Comparison of ENCODE assay signal across 9 mouse cellular contexts in the genomic region with DNA sequence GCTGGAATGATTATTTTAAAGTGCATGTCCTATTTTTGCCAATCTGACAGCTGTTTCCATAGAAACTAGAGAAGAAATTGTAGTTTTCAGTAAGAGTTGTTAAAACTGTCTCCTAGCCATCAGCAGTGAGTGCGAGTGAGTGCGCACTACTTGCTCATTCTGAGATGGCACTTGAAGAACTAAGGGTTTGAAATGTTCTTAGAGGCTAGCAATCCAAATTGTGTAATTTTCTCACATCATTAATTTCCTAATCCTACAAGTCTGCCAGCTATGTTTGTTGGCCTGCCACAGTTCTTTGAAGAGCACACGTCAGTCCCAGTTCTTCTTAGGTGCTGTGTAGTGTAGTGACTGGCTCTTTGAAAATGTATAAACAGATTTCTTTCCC. TPM values are rescaled to one million over a fixed set of nuclear protein-coding genes. Genes with fewer than 3 reads are reported as not detected.
DNase-seq lines count a peak whose midpoint lies in the region; ATAC-seq and TF ChIP-seq lines count a peak whose summit lies in the region.
"Had no signal": no experiment of that assay in that cellular context is flagged by ENCODE, and none has a peak within 500 bp of the region (broad histone marks: within the 10 kb centered on the region; RNA-seq: fewer than 3 reads in every experiment).

No protein-coding gene starts in this region.

- TF ChIP-seq POLR2A in liver, adult 2 months (IDR thresholded peaks at IDR 0.05; ENCODE audit: extremely low read depth, insufficient read depth, low read length), result no peak

- H3K27ac ChIP-seq in liver, adult 2 months (replicated peaks; ENCODE audit: insufficient read depth, low read depth, low read length), result no peak overlapping the region
- H3K27ac ChIP-seq in forebrain, postnatal 0 days (ENCODE audit: low read depth, low read length), result no peak overlapping the region
- H3K27ac ChIP-seq in liver, embryonic 13.5 days, result no peak overlapping the region
- peak overlapping the region; percentile 98 for H3K27ac ChIP-seq in neural tube, embryonic 15.5 days (replicated peaks)

- TF ChIP-seq CTCF in liver, adult 2 months (IDR thresholded peaks at IDR 0.05; ENCODE audit: low read depth, low read length), result no peak
- no peak for TF ChIP-seq CTCF in forebrain, postnatal 0 days (IDR thresholded peaks at IDR 0.05; ENCODE audit: low read depth)

- no peak for ATAC-seq in forebrain, postnatal 0 days
- no peak for ATAC-seq in liver, embryonic 13.5 days (ENCODE audit: low read depth)
- ATAC-seq in neural tube, embryonic 15.5 days (ENCODE audit: low FRiP score), result no peak

- H3K27me3 ChIP-seq in liver, adult 2 months (ENCODE audit: control insufficient read depth, insufficient read depth, low read length), result no peaks in the 10 kb centered on the region
- H3K27me3 ChIP-seq in forebrain, postnatal 0 days (ENCODE audit: insufficient read depth, low read length), result no peaks in the 10 kb centered on the region
- no peaks in the 10 kb centered on the region for H3K27me3 ChIP-seq in liver, embryonic 13.5 days
- 0 out of 2 replicates have a peak, but pooled peaks cover 4% of the 10 kb centered on the region for H3K27me3 ChIP-seq in neural tube, embryonic 15.5 days (replicated peaks)

- H3K9me3 ChIP-seq in forebrain, postnatal 0 days (ENCODE audit: low read length), result no peaks in the 10 kb centered on the region
- H3K9me3 ChIP-seq in liver, embryonic 13.5 days (replicated peaks), result no peaks in the 10 kb centered on the region
- H3K9me3 ChIP-seq in neural tube, embryonic 15.5 days (replicated peaks), result no peaks in the 10 kb centered on the region

- peaks cover 2% of the 10 kb centered on the region; the same call in 1 of the 2 replicates for H3K36me3 ChIP-seq in liver, adult 2 months (ENCODE audit: control insufficient read depth, insufficient read depth, low read length)
- no peaks in the 10 kb centered on the region for H3K36me3 ChIP-seq in forebrain, postnatal 0 days (ENCODE audit: insufficient read depth)
- peaks cover 3% of the 10 kb centered on the region; the same call in 1 of the 2 replicates for H3K36me3 ChIP-seq in liver, embryonic 13.5 days
- H3K36me3 ChIP-seq in neural tube, embryonic 15.5 days, result no peaks in the 10 kb centered on the region

- no peak overlapping the region for H3K9ac ChIP-seq in liver, adult 2 months (ENCODE audit: low read depth, low read length)
- no peak overlapping the region for H3K9ac ChIP-seq in forebrain, postnatal 0 days
- H3K9ac ChIP-seq in liver, embryonic 13.5 days, result peak overlapping the region; percentile 84
- peak overlapping the region; percentile 84; the same call in 1 of the 2 replicates for H3K9ac ChIP-seq in neural tube, embryonic 15.5 days (replicated peaks)

- H3K4me1 ChIP-seq in liver, adult 2 months (ENCODE audit: control insufficient read depth, insufficient read depth, low read length), result peaks cover 2% of the 10 kb centered on the region
- 0 out of 2 replicates have a peak, but pooled peaks cover 8% of the 10 kb centered on the region for H3K4me1 ChIP-seq in forebrain, postnatal 0 days (ENCODE audit: insufficient read depth)
- peaks cover 8% of the 10 kb centered on the region for H3K4me1 ChIP-seq in liver, embryonic 13.5 days (replicated peaks)
- peaks cover 15% of the 10 kb centered on the region for H3K4me1 ChIP-seq in neural tube, embryonic 15.5 days

- DNase-seq in liver, adult 2 months (ENCODE audit: extremely low read depth, low read depth, low spot score), result peak; percentile 63
- DNase-seq in liver, result no peak
- peak; percentile 41 for DNase-seq in forebrain, postnatal 0 days
- DNase-seq in liver, embryonic 13.5 days, result no peak
- DNase-seq in spleen, postnatal 4 days (ENCODE audit: low spot score in 2 of 2), result no peak
- DNase-seq in thymus, postnatal 36 days, result no peak
- no peak for DNase-seq in frontal cortex, postnatal 14 days (ENCODE audit: low spot score in 2 of 2)

- H3K79me2 ChIP-seq in liver, adult 2 months (ENCODE audit: control insufficient read depth, insufficient read depth, low read length), result no peaks in the 10 kb centered on the region; the same call in 1 of the 2 replicates

- H3K4me3 ChIP-seq in liver, adult 2 months (ENCODE audit: insufficient read depth, low read depth, low read length), result no peak overlapping the region
- H3K4me3 ChIP-seq in forebrain, postnatal 0 days (ENCODE audit: low read depth, low read length), result peak overlapping the region; percentile 73
- H3K4me3 ChIP-seq in liver, embryonic 13.5 days (replicated peaks), result peak overlapping the region; percentile 72
- H3K4me3 ChIP-seq in neural tube, embryonic 15.5 days (replicated peaks), result peak overlapping the region; percentile 81

- 43% methylated on average over 3 of the region's 3 CpGs for WGBS in liver, adult 2 months
- 14% methylated on average over 3 of the region's 3 CpGs for WGBS in forebrain, postnatal 0 days
- 66% methylated on average over 3 of the region's 3 CpGs for WGBS in liver, embryonic 13.5 days (ENCODE audit: insufficient replicate concordance)
- 35% methylated on average over 3 of the region's 3 CpGs for WGBS in neural tube, embryonic 15.5 days

- H3K4me2 ChIP-seq in forebrain, postnatal 0 days (ENCODE audit: low read depth), result peak overlapping the region; percentile 59
- peak overlapping the region; percentile 85 for H3K4me2 ChIP-seq in liver, embryonic 13.5 days
- peak overlapping the region; percentile 70 for H3K4me2 ChIP-seq in neural tube, embryonic 15.5 days

RNA-seq across cellular contexts. Expression of a gene that starts 0.9 kb away (rescaled TPM):
- 16.0 and 16.6 TPM in 2 replicates for total RNA-seq in liver, adult 2 months (2014; rRNA removed)
- 12.3 and 14.2 TPM in 2 replicates for polyA plus RNA-seq in liver, adult 2 months (2012; rRNA removed)
- 10.3 and 10.8 TPM in 2 replicates for total RNA-seq in forebrain, postnatal 0 days (2014; rRNA removed)
- polyA plus RNA-seq in forebrain, postnatal 0 days (2015; fragmentation: Nextera tagmentation; extraction: Ambion mirVana), result 11.7 and 15.9 TPM in 2 replicates
- 15.6 and 16.8 TPM in 2 replicates for polyA plus RNA-seq in liver, embryonic 13.5 days (2015; fragmentation: Nextera tagmentation; extraction: Ambion mirVana)
- 8.4 and 21.5 TPM in 2 replicates for polyA plus RNA-seq in neural tube, embryonic 15.5 days (2015; fragmentation: Nextera tagmentation; extraction: Ambion mirVana)

RNA-seq across cellular contexts. Expression of a gene that starts 23.9 kb away (rescaled TPM):
- total RNA-seq in liver, adult 2 months (2014; rRNA removed), result not detected in 2 replicates
- not detected in 2 replicates for polyA plus RNA-seq in liver, adult 2 months (2012; rRNA removed)
- total RNA-seq in forebrain, postnatal 0 days (2014; rRNA removed), result not detected in 2 replicates
- not detected in 2 replicates for polyA plus RNA-seq in forebrain, postnatal 0 days (2015; fragmentation: Nextera tagmentation; extraction: Ambion mirVana)
- not detected in 2 replicates for polyA plus RNA-seq in liver, embryonic 13.5 days (2015; fragmentation: Nextera tagmentation; extraction: Ambion mirVana)
- polyA plus RNA-seq in neural tube, embryonic 15.5 days (2015; fragmentation: Nextera tagmentation; extraction: Ambion mirVana), result not detected in 2 replicates
- polyA plus RNA-seq: small intestine, adult 2 months had no signal

Comparison
In these comparisons a context has a peak if more than half of its experiments do, and no peak if none do; other contexts are left out.
1. DNase-seq: peak in liver, adult 2 months (single experiment) and forebrain, postnatal 0 days (single experiment); none in liver (single experiment), liver, embryonic 13.5 days (single experiment), spleen, postnatal 4 days (0 of 2), thymus, postnatal 36 days (0 of 2) and frontal cortex, postnatal 14 days (0 of 2).
2. H3K9ac ChIP-seq: peak in liver, embryonic 13.5 days (single experiment) and neural tube, embryonic 15.5 days (single experiment); none in liver, adult 2 months (single experiment) and forebrain, postnatal 0 days (single experiment).
3. Peak in every context shown above with its lines, with median percentiles within 50 percentile points of each other: H3K4me2 ChIP-seq.